Mouse (Mus musculus): Measurements from ENCODE around the gene Rdh8. TPM values are rescaled to one million over a fixed set of nuclear protein-coding genes. Genes with fewer than 3 reads are reported as not detected.
A peak's percentile ranks its signal among the peaks of the same experiment; 100 is the strongest.
"Not testable (repeated sequence)": the region's sequence is repeated elsewhere in the genome, so short reads cannot be mapped to it uniquely, and the experiment has no call there.

Gene Rdh8
- polyA plus RNA-seq, 1 experiment from 2014 or later: not detected

GRCm38 (mm10) chr9:20810773-20811172 is 7.5 kb upstream of the Rdh8 start:
- no peak for ATAC-seq (ENCODE audit: insufficient number of reproducible peaks, insufficient read depth, low FRiP score, low TSS enrichment, low read depth)
- no peak overlapping the region for H3K9ac ChIP-seq (replicated peaks)
- no peaks in the 10 kb centered on the region for H3K9me3 ChIP-seq
- 39% methylated on average over 1 of the region's 1 CpGs for WGBS
- no peak overlapping the region for H3K27ac ChIP-seq
- H3K27me3 ChIP-seq: peaks cover 31% of the 10 kb centered on the region
- H3K4me2 ChIP-seq: no peak overlapping the region
- H3K4me1 ChIP-seq (replicated peaks): peaks cover 13% of the 10 kb centered on the region
- no peaks in the 10 kb centered on the region for H3K36me3 ChIP-seq
- H3K4me3 ChIP-seq (replicated peaks): no peak overlapping the region

- Histone ChIP-seq H3K4me1 (replicated peaks) (peaks cover 13% of the 10 kb centered on the region), H3K9me3 (no peaks in the 10 kb centered on the region), H3K9ac (replicated peaks) (no peak overlapping the region), H3K4me3 (replicated peaks) (no peak overlapping the region), H3K4me2 (no peak overlapping the region; the same call in 1 of the 2 replicates), H3K27me3 (peaks cover 39% of the 10 kb centered on the region), H3K27ac (no peak overlapping the region), H3K36me3 (no peaks in the 10 kb centered on the region)
- no peak for ATAC-seq (ENCODE audit: insufficient number of reproducible peaks, insufficient read depth, low FRiP score, low TSS enrichment, low read depth)
- WGBS: 13% methylated on average over 19 of the region's 19 CpGs
Observed at GRCm38 (mm10) chr9:20812537-20813271, 5.6 kb upstream of the Rdh8 start.

- no peak for ATAC-seq (ENCODE audit: insufficient number of reproducible peaks, insufficient read depth, low FRiP score, low TSS enrichment, low read depth)
- H3K4me3 ChIP-seq (replicated peaks): peak within 1 kb of the TSS; percentile 29
- H3K27ac ChIP-seq: no peak within 1 kb of the TSS
- 6% methylated on average over 29 of the region's 29 CpGs for whole genome bisulfite sequencing
- no peaks in the 10 kb centered on the region for H3K9me3 ChIP-seq
- peaks cover 39% of the 10 kb centered on the region for H3K27me3 ChIP-seq
- H3K36me3 ChIP-seq: no peaks in the 10 kb centered on the region
- peak within 1 kb of the TSS; percentile 55 for H3K4me2 ChIP-seq
- no peak within 1 kb of the TSS for H3K9ac ChIP-seq (replicated peaks)
- H3K4me1 ChIP-seq (replicated peaks): peaks cover 13% of the 10 kb centered on the region
Observed at GRCm38 (mm10) chr9:20814521-20815272, 3.6 kb upstream of the Rdh8 start, which contains the start of gene Col5a3. TSS of gene Col5a3 (minus strand) at chr9:20815067.

GRCm38 (mm10) chr9:20820001-20820400 is 1.7 kb downstream of the Rdh8 start:
- no peak overlapping the region for H3K27ac ChIP-seq
- H3K4me2 ChIP-seq: no peak overlapping the region
- H3K9me3 ChIP-seq: no peaks in the 10 kb centered on the region
- ATAC-seq (ENCODE audit: insufficient number of reproducible peaks, insufficient read depth, low FRiP score, low TSS enrichment, low read depth): no peak
- H3K4me3 ChIP-seq (replicated peaks): no peak overlapping the region
- peaks cover 3% of the 10 kb centered on the region for H3K4me1 ChIP-seq (replicated peaks)
- no peaks in the 10 kb centered on the region for H3K36me3 ChIP-seq
- peaks cover 15% of the 10 kb centered on the region for H3K27me3 ChIP-seq
- no peak overlapping the region for H3K9ac ChIP-seq (replicated peaks)
- WGBS: 80% methylated on average over 5 of the region's 5 CpGs

- Histone ChIP-seq H3K27ac (no peak overlapping the region), H3K9me3 (no peaks in the 10 kb centered on the region), H3K4me1 (replicated peaks) (no peaks in the 10 kb centered on the region), H3K36me3 (no peaks in the 10 kb centered on the region), H3K4me3 (replicated peaks) (no peak overlapping the region), H3K4me2 (no peak overlapping the region), H3K27me3 (no peaks in the 10 kb centered on the region; the same call in 1 of the 2 replicates), H3K9ac (replicated peaks) (no peak overlapping the region)
- 88% methylated on average over 3 of the region's 3 CpGs for WGBS
- ATAC-seq (ENCODE audit: insufficient number of reproducible peaks, insufficient read depth, low FRiP score, low TSS enrichment, low read depth): no peak
Observed at GRCm38 (mm10) chr9:20822821-20823220, 4.5 kb downstream of the Rdh8 start.

GRCm38 (mm10) chr9:20825781-20826180 is 7.5 kb downstream of the Rdh8 start:
- no peak for ATAC-seq (ENCODE audit: insufficient number of reproducible peaks, insufficient read depth, low FRiP score, low TSS enrichment, low read depth)
- Histone ChIP-seq H3K27me3 (no peaks in the 10 kb centered on the region; the same call in 1 of the 2 replicates), H3K27ac (no peak overlapping the region), H3K9me3 (no peaks in the 10 kb centered on the region), H3K9ac (replicated peaks) (no peak overlapping the region), H3K36me3 (no peaks in the 10 kb centered on the region), H3K4me1 (replicated peaks) (peaks cover 4% of the 10 kb centered on the region; the same call in 1 of the 2 replicates), H3K4me3 (replicated peaks) (no peak overlapping the region), H3K4me2 (no peak overlapping the region)
- 70% methylated on average over 5 of the region's 5 CpGs for WGBS

- Histone ChIP-seq H3K36me3 (no peaks in the 10 kb centered on the region), H3K4me1 (replicated peaks) (peaks cover 5% of the 10 kb centered on the region; the same call in 1 of the 2 replicates), H3K9ac (replicated peaks) (no peak overlapping the region), H3K4me3 (replicated peaks) (no peak overlapping the region), H3K4me2 (no peak overlapping the region), H3K9me3 (no peaks in the 10 kb centered on the region), H3K27me3 (peaks cover 3% of the 10 kb centered on the region; the same call in 1 of the 2 replicates), H3K27ac (no peak overlapping the region)
- 90% methylated on average over 1 of the region's 1 CpGs for WGBS
- ATAC-seq (ENCODE audit: insufficient number of reproducible peaks, insufficient read depth, low FRiP score, low TSS enrichment, low read depth): no peak
Observed at GRCm38 (mm10) chr9:20828127-20828526, 9.8 kb downstream of the Rdh8 start.

GRCm38 (mm10) chr9:20830901-20831643 is 12.8 kb downstream of the Rdh8 start:
- Histone ChIP-seq H3K27ac (no peak overlapping the region), H3K4me1 (replicated peaks) (peaks cover 5% of the 10 kb centered on the region; the same call in 1 of the 2 replicates), H3K9ac (replicated peaks) (no peak overlapping the region), H3K36me3 (no peaks in the 10 kb centered on the region), H3K4me3 (replicated peaks) (no peak overlapping the region), H3K9me3 (no peaks in the 10 kb centered on the region), H3K27me3 (peaks cover 3% of the 10 kb centered on the region; the same call in 1 of the 2 replicates), H3K4me2 (peak overlapping the region; percentile 38)
- peak; percentile 90 for ATAC-seq (ENCODE audit: insufficient number of reproducible peaks, insufficient read depth, low FRiP score, low TSS enrichment, low read depth)
- WGBS: 17% methylated on average over 19 of the region's 19 CpGs

- 80% methylated on average over 1 of the region's 1 CpGs for WGBS
Observed at GRCm38 (mm10) chr9:20834881-20835280, 16.6 kb downstream of the Rdh8 start.

GRCm38 (mm10) chr9:20835431-20835954 is 17.2 kb downstream of the Rdh8 start:
- H3K27me3 ChIP-seq; H3K4me2 ChIP-seq; H3K36me3 ChIP-seq; H3K9ac ChIP-seq (replicated peaks); H3K27ac ChIP-seq; H3K4me3 ChIP-seq (replicated peaks); H3K4me1 ChIP-seq (replicated peaks); ATAC-seq (ENCODE audit: insufficient number of reproducible peaks, insufficient read depth, low FRiP score, low TSS enrichment, low read depth); H3K9me3 ChIP-seq: not testable (repeated sequence)
- WGBS: 83% methylated on average over 11 of the region's 11 CpGs

More at GRCm38 (mm10) chr9:20834881-20835280, 16.6 kb downstream of the Rdh8 start:
- H3K9me3 ChIP-seq: no peaks in the 10 kb centered on the region
- H3K4me1 ChIP-seq (replicated peaks): peaks cover 5% of the 10 kb centered on the region; the same call in 1 of the 2 replicates
- H3K27ac ChIP-seq: no peak overlapping the region
- no peak overlapping the region for H3K4me3 ChIP-seq (replicated peaks)
- H3K36me3 ChIP-seq: no peaks in the 10 kb centered on the region
- no peak overlapping the region for H3K9ac ChIP-seq (replicated peaks)
- ATAC-seq (ENCODE audit: insufficient number of reproducible peaks, insufficient read depth, low FRiP score, low TSS enrichment, low read depth): no peak
- H3K27me3 ChIP-seq: 0 out of 2 replicates have a peak, but pooled peaks cover 3% of the 10 kb centered on the region
- no peak overlapping the region for H3K4me2 ChIP-seq
